In genomic region chr4:85844381-85844780, GRCm38 (mm10) we compare ENCODE assay signal across 16 mouse cellular contexts.
"Had no signal": no experiment of that assay in that cellular context is flagged by ENCODE, and none has a peak within 500 bp of the region (broad histone marks: within the 10 kb centered on the region; RNA-seq: fewer than 3 reads in every experiment).

No protein-coding gene starts in this region.

- H3K27ac ChIP-seq: kidney, embryonic 15.5 days; left cerebral cortex, adult 2 months; limb, embryonic 15.5 days; liver, embryonic 12.5 days; midbrain, embryonic 10.5 days; neural tube, embryonic 13.5 days; stomach, embryonic 15.5 days had no signal

- ATAC-seq: liver, embryonic 12.5 days; midbrain, embryonic 16.5 days had no signal

- DNase-seq: kidney, postnatal 14 days; lung, embryonic 14.5 days; lung, postnatal 10 days; lung, postnatal 4 days; retina, postnatal 1 day; right cerebral cortex, postnatal 14 days; thymus, adult 2 months; thymus, postnatal 36 days had no signal

- H3K4me3 ChIP-seq: kidney, embryonic 15.5 days; left cerebral cortex, adult 2 months; limb, embryonic 15.5 days; liver, embryonic 12.5 days; midbrain, embryonic 10.5 days; neural tube, embryonic 13.5 days; stomach, embryonic 15.5 days had no signal

- H3K4me1 ChIP-seq: kidney, embryonic 15.5 days; liver, embryonic 12.5 days; stomach, embryonic 15.5 days had no signal

- H3K27me3 ChIP-seq: kidney, embryonic 15.5 days; limb, embryonic 15.5 days; liver, embryonic 12.5 days; neural tube, embryonic 13.5 days; stomach, embryonic 15.5 days had no signal
